Mouse (Mus musculus) kidney, adult 18-20 months (tissue): ENCODE measurements around the gene Knop1.

ENCODE experiments used
- DNase-seq: peaks from one replicate; pipeline ENCODE4 v3.0.0; 2021

The Knop1 gene

GRCm38 (mm10) chr7:118795779-118796178 lies 60.3 kb downstream of the Knop1 start:
- no peak for DNase-seq

GRCm38 (mm10) chr7:118793899-118794298 lies 62.2 kb downstream of the Knop1 start:
- DNase-seq: peak; percentile 31
